Mouse (Mus musculus) mouse embryonic stem cell (cell line): ENCODE data around the gene Vps51.

Experiments
- in situ Hi-C, 2 experiments: fragments of 300-500 bp; cut with MboI; formaldehyde crosslinking; loops; 1 replicate in 1 of 2; 3 replicates in 1 of 2; pipeline ENCODE4 v1.14.3; 2019 to 2020; ENCODE audit warnings: low sequenced_read_pairs in 2 of 2, low pct_unique_long_range_greater_than_20kb in 1 of 2, mixed read lengths in 1 of 2; ENCODE audit not compliant: unreplicated experiment in 1 of 2

The Vps51 gene

GRCm38 (mm10) chr19:6076564-6077393 is at the start of gene Vps51:
Vps51 (minus strand) TSS chr19:6077231.
- in situ Hi-C loops = no loop called here

GRCm38 (mm10) chr19:6126289-6126688 is 49.3 kb upstream of the Vps51 start:
- in situ Hi-C loops = loop anchor here (5.0 to 10.0 kb wide), 3 partner anchors 89 to 164 kb away; partner anchors contain the start of genes Pola2 (in 2 of the 2) and Capn1 (in 1 of the 2)

GRCm38 (mm10) chr19:6124898-6125297 is 47.9 kb upstream of the Vps51 start:
- in situ Hi-C loops = loop anchor here (5.0 to 10.0 kb wide), 3 partner anchors 88 to 163 kb away; partner anchors contain the start of genes Pola2 (in 2 of the 2) and Capn1 (in 1 of the 2)

DNA sequence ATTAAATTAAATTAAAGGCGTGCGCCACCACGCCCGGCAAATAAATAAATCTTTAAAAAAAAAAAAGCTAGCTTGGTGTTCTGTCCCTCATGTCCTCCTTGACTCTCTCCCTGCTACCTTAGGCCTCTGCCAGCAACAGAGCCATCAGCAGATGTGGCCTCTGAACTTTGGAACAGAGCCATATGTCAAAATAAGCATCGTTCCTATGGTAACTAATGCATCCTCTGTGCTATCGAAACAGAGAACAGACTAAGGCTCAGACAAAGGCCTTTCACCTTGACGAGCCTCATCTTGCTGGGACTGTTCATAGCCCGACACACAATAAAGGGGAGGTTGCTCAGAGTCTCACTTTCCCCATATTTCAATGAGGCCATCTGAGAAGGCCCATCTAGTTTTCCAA is 46.3 kb upstream of the Vps51 start:
- in situ Hi-C loops = loop anchor here in 1 of 2 experiments (10.0 kb wide), 1 partner anchor 109 kb away; the partner anchor contains the start of gene Capn1

- in situ Hi-C loops = loop anchor here in 1 of 2 experiments (10.0 kb wide), 1 partner anchor 107 kb away; the partner anchor contains the start of gene Capn1
Measured at GRCm38 (mm10) chr19:6121761-6122160, 44.7 kb upstream of the Vps51 start.

- in situ Hi-C loops = no loop called here
Measured at GRCm38 (mm10) chr19:6118677-6119185, 41.7 kb upstream of the Vps51 start.

DNA sequence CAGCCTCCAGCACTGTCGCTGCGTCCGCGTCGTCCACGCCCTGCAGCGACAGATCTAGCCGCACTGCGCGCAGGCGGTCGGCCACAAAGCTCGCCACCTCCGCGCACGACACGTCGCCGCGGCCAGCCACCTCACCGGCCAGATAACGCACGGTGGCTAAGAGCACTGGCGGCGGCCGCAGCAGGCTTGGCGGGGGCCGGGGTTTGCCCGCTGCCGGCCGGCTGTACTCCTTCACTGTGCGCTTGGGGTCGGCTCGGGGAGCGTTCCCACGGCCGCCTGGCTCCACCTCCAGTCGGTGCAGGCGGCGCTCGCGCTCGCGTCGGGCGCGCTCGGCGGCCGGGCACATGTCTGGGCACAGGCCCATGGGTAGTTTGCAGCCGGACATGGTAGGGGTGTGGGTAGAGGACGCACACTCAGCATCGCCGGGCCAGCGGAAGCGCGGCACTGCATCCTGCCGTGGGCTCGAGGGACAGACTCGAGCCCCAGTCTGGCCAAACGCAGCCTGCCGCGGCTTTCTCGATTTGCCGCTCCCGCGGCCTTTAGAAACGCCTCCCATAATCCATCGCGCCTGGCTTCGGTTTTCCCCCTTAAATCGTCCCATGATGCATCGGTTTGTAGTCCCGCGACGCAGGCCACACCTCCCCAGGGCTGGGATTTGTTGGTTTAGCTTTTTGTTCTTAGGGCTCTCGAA is 41.1 kb upstream of the Vps51 start, which contains the start of gene Sac3d1:
Sac3d1 (minus strand) TSS at position 665 of the 691 bp plus-strand sequence.
- in situ Hi-C loops = no loop called here

GRCm38 (mm10) chr19:6117346-6117985 is 40.4 kb upstream of the Vps51 start:
- in situ Hi-C loops = no loop called here

DNA sequence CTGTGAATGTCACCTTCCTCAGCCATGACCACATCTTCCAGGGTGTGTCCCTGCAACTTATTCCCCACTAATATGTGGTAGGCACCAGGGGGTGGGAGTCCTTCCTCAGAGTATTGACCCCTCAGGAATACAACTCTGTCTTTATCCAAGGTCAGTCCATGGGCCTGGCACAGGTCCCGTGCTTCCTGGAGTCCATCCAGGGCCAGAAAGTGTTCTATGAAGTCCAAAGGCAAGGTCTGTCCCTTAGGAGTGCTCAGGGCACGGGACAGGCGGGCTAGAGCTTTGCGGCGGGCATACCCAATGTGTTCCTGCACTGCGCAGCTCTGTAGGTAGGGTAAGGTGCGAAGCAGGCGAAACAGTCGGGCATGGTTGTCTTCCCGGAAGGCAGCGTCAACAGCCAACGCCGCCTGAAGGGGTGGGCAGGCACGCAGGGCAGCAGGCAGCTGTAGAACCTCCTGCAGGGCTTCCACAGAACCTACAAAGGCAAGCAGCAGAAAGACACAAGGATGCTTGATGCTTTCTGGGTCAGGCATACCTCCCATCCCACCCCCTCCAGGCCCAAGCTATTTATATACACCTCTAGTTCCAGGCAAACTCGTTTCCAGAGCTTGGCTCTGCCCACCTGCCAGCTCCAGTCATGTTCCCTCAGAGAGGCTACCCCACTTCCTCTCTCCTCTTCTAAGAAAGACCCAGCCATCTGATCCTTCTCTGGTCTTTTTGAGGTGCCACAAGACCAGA is 39.3 kb upstream of the Vps51 start:
- in situ Hi-C loops = no loop called here

GRCm38 (mm10) chr19:6113116-6113515 is 36.1 kb upstream of the Vps51 start:
- in situ Hi-C loops = no loop called here

DNA sequence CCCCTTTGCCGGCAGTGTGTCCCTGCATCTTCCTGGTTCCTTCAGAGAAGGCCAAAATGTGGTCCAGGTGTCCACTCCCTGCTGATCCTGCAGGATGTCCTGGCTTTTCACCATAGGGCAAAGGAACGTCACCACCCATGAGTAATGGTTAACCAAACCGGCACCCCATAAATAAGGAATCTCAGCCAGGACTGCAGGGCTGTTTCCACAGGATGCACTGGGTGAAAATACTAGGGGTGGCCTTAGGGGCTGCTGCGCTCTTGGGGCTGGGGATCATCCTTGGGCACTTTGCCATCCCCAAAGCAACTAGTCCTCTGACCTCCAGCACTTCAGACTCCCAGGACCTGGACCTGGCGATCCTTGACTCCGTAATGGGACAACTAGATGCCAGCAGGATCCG is 28.6 kb upstream of the Vps51 start, which contains the start of gene Naaladl1:
Naaladl1 (plus strand) TSS at position 197 of the 400 bp plus-strand sequence.
- in situ Hi-C loops = no loop called here

DNA sequence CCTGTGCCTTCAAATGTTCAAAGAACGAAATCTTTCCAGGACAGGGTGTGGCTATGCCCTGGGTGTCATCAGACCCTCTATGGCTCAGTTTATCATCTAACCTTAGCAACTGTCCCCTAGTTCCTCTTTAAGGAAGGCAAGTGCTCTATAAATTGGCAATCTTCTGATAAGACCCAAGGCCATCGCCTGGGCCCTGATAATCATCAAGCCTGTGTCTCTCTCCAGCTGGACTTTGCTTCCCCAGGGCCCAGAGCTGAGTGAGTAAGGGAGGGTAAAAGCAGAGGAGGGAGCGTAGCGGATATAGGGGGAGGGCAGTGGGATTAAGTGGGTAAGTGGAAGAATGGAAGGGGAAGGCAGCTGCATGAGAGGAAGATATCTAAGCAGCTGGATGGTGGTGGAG is 27.4 kb upstream of the Vps51 start:
- in situ Hi-C loops = no loop called here

GRCm38 (mm10) chr19:6102169-6102853 is 25.3 kb upstream of the Vps51 start:
- in situ Hi-C loops = no loop called here

DNA sequence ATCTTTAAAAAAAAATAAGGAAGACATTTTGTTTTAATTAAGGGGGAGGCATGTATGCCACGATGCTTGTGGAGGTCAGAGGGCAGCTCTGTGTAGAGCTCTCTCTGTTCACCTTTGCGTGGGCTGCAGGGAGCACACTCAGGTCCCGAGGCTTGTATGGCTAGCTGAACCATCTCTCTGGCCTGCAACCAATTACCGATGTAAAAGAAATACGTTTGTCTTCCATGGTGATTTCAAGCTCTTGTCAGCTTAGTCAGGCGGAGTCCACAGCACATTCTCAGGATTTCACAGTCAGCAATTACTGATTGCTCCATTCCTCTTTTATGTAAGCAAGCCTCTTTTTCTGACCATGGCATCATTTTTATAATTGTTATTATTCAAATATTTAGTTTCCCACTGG is 24.2 kb upstream of the Vps51 start:
- in situ Hi-C loops = no loop called here

DNA sequence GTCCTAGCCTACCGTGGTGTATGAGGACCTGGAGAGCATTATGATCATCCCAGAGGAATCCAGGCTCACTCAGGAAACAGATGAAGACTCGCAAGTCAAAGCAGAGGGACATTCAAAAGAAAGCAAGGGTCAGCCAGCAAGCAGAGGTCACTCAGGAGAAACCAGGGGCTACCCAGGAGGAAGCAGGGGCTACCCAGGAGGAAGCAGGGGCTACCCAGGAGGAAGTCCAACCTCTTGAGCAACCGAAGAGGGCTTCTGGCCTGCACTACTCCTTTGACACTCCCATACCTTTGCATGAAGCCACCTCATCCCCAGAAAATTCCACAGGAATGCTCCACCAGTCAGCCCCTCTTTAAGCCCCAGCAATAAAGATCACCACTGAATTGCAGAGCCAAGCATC is 20.8 kb upstream of the Vps51 start:
- in situ Hi-C loops = no loop called here

DNA sequence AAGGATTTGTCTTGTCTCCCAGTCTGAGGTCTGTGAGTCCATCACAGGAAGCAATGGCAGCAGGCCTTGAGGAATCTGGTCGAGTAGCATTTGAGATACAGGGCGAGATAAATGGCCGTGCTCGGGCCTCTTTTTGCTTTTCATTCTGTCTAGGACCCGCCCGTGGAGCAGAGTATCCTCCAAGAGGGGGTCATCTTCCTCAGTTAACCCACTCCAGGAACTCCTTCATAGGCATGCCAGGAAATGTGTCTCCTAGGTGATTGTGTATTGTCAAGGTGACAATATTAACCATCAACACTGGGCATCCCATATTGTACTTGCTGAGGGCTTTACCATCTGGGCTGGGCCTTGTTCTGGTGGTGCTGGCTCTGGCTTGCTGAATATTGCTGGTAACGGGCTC is 17.1 kb upstream of the Vps51 start, which contains the start of gene AC131692.1:
AC131692.1 (plus strand) TSS at position 301 of the 400 bp plus-strand sequence.
- in situ Hi-C loops = no loop called here

DNA sequence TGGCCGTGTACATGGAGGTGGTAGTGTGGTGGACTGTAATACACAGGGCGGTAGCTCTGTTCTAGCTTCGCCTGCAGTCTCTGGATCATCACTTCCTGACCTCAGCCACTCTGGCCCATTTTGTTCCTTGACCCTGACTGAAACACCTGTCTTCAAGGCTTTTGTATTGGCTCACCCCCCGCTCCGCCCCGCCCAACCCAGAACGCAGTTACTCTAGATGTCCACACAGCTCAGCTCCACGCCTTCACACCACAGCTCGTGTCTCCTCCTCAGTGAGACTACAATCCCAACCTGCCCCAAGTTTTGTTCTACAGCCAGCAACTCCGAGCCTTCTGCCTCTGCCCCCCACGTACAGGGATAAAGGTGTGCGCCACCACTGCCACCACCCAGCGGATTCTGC is 11.8 kb upstream of the Vps51 start:
- in situ Hi-C loops = no loop called here
